Mouse (Mus musculus) megakaryocyte progenitor cell, adult 5-6 weeks (primary cell): ENCODE measurements around the gene Il21r. TPM values are rescaled to one million over a fixed set of nuclear protein-coding genes. Genes with fewer than 3 reads are reported as not detected.

Experiments
- ATAC-seq: replicated peaks from 2 replicates; pipeline ENCODE4 v1.8.0; 2016; ENCODE audit warnings: mild to moderate bottlenecking, moderate TSS enrichment, inconsistent platforms; ENCODE audit not compliant: poor library complexity
- total RNA-seq, 2 experiments: library from RNA; stranded (forward) in 1 of 2; stranded (reverse) in 1 of 2; fragments of 157-497, 149-512 nt in 1 of 2; fragments of 200-1000 nt in 1 of 2; gene quantifications; 2 replicates each; pipeline versions ENCODE4 v1.2.3 to v1.2.4; 2015 to 2017

Il21r gene
- total RNA-seq, 2 experiments from 2014 or later = 3.6 to 4.3 TPM

- ATAC-seq = no peak
Observed at GRCm38 (mm10) chr7:125573849-125574248, 29.4 kb upstream of the Il21r start.

- no peak for ATAC-seq
Observed at GRCm38 (mm10) chr7:125574832-125575231, 28.4 kb upstream of the Il21r start.

GRCm38 (mm10) chr7:125575738-125576540 lies 27.3 kb upstream of the Il21r start:
- peak; percentile 33 for ATAC-seq

- no peak for ATAC-seq
Observed at GRCm38 (mm10) chr7:125576982-125577381, 26.2 kb upstream of the Il21r start.

- ATAC-seq = peak; percentile 60
Observed at GRCm38 (mm10) chr7:125577486-125578088, 25.6 kb upstream of the Il21r start.

- ATAC-seq = no peak
Observed at GRCm38 (mm10) chr7:125578106-125578505, 25.1 kb upstream of the Il21r start.

- no peak for ATAC-seq
Observed at GRCm38 (mm10) chr7:125579545-125580219, 23.5 kb upstream of the Il21r start.

- no peak for ATAC-seq
Observed at GRCm38 (mm10) chr7:125580220-125580549, 23.0 kb upstream of the Il21r start.

GRCm38 (mm10) chr7:125580625-125581316 lies 22.5 kb upstream of the Il21r start:
- no peak for ATAC-seq

GRCm38 (mm10) chr7:125581317-125581672 lies 21.9 kb upstream of the Il21r start:
- peak; percentile 73 for ATAC-seq

GRCm38 (mm10) chr7:125583325-125584004 lies 19.8 kb upstream of the Il21r start:
- ATAC-seq = peak; percentile 32; the same call in 1 of the 2 replicates

GRCm38 (mm10) chr7:125584005-125584369 lies 19.2 kb upstream of the Il21r start:
- ATAC-seq = no peak

GRCm38 (mm10) chr7:125586355-125586754 lies 16.9 kb upstream of the Il21r start:
- ATAC-seq = no peak

GRCm38 (mm10) chr7:125588721-125589120 lies 14.5 kb upstream of the Il21r start:
- ATAC-seq = peak; percentile 80

GRCm38 (mm10) chr7:125589896-125590295 lies 13.3 kb upstream of the Il21r start:
- ATAC-seq = no peak

- ATAC-seq = peak; percentile 86
Observed at GRCm38 (mm10) chr7:125593831-125594230, 9.4 kb upstream of the Il21r start.

GRCm38 (mm10) chr7:125596406-125596805 lies 6.8 kb upstream of the Il21r start:
- ATAC-seq = peak; percentile 52

- ATAC-seq = peak; percentile 35
Observed at GRCm38 (mm10) chr7:125597083-125597482, 6.1 kb upstream of the Il21r start.

- no peak for ATAC-seq
Observed at GRCm38 (mm10) chr7:125597516-125598347, 5.5 kb upstream of the Il21r start.

- ATAC-seq = peak; percentile 25
Observed at GRCm38 (mm10) chr7:125599373-125599973, 3.8 kb upstream of the Il21r start.
